Mouse (Mus musculus): ENCODE data around the gene B4galnt2.

GRCm38 (mm10) chr11:95925976-95926375, 11.3 kb upstream of the B4galnt2 start:
- TF ChIP-seq CTCF (IDR thresholded peaks at IDR 0.05; ENCODE audit: extremely low read depth, insufficient read length, insufficient replicate concordance, low read depth, low read length) (no peak), POLR2A (IDR thresholded peaks at IDR 0.05; ENCODE audit: low read depth, low read length) (no peak)

All from small intestine, adult 2 months (tissue).